Mouse (Mus musculus): ENCODE measurements around the gene Kdm2b. TPM values are rescaled to one million over a fixed set of nuclear protein-coding genes. Genes with fewer than 3 reads are reported as not detected.
A peak's percentile ranks its signal among the peaks of the same experiment; 100 is the strongest.

The Kdm2b gene
- total and polyA plus RNA-seq, 2 experiments from 2014 or later, result 60.9 to 75.7 TPM

DNA sequence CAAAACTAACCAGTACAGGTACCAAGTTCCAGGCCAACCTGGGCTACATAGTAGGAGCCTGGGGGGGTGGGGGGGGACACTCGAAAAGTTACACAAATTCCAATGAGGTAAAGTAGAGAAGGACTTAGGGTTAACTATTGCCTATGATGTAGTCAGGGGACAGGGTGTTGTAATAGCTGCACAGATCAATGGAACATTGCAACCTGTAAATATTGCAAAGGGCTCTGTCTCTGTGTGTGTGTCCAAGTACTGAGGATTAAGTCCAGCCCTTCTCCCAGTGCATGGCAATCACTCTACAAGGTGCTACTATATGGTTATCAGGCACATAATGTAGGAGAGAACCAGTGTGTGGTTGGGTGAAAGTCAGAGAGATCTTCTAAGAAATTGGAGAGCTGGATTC lies 11.3 kb upstream of the Kdm2b start:
- Histone ChIP-seq H3K9ac (replicated peaks; ENCODE audit: low read length) (no peak overlapping the region), H3K27me3 (ENCODE audit: insufficient read depth, low read length) (no peaks in the 10 kb centered on the region), H3K4me2 (ENCODE audit: low read depth, low read length) (no peak overlapping the region), H3K9me3 (ENCODE audit: low read length) (no peaks in the 10 kb centered on the region), H3K27ac (no peak overlapping the region), H3K36me3 (ENCODE audit: insufficient read depth, low read length) (no peaks in the 10 kb centered on the region), H3K4me1 (ENCODE audit: insufficient read depth, low read length) (no peaks in the 10 kb centered on the region), H3K4me3 (ENCODE audit: low read length) (no peak overlapping the region)
- ATAC-seq (no peak), DNase-seq (ENCODE audit: low spot score) (no peak)
- no peak for TF ChIP-seq CTCF (IDR thresholded peaks at IDR 0.05; ENCODE audit: low read depth)
- 91% methylated on average over 1 of the region's 1 CpGs for WGBS

GRCm38 (mm10) chr5:122997205-122998204 lies 7.9 kb upstream of the Kdm2b start:
- Histone ChIP-seq H3K4me1 (ENCODE audit: insufficient read depth, low read length) (no peaks in the 10 kb centered on the region), H3K9me3 (ENCODE audit: low read length) (no peaks in the 10 kb centered on the region), H3K36me3 (ENCODE audit: insufficient read depth, low read length) (no peaks in the 10 kb centered on the region), H3K9ac (replicated peaks; ENCODE audit: low read length) (no peak overlapping the region), H3K4me3 (ENCODE audit: low read length) (no peak overlapping the region), H3K27me3 (ENCODE audit: insufficient read depth, low read length) (no peaks in the 10 kb centered on the region), H3K4me2 (ENCODE audit: low read depth, low read length) (no peak overlapping the region), H3K27ac (no peak overlapping the region)
- DNase-seq (ENCODE audit: low spot score) (no peak), ATAC-seq (no peak)
- 80% methylated on average over 18 of the region's 18 CpGs for WGBS
- TF ChIP-seq CTCF (IDR thresholded peaks at IDR 0.05; ENCODE audit: low read depth), result no peak

DNA sequence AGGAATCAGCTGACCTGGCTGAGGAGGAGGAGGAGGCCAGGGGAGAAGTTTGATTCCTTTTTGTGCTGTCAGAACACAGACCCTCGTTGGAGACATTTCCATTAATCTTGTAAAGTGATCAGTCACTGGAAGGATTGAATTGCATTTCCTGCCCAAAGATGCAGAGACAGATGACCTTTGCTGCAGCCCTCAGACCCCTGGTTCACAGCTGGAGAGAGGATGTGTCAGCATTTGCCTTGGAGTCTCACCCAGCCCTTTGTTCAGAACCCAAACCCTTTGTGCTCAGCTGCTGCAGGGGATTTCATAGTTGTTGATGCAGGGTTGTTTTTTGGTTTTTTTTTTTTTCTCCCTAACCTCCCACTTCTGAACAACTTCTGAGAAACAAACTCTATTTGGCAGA lies 5.3 kb upstream of the Kdm2b start:
- no peak overlapping the region for H3K4me2 ChIP-seq (ENCODE audit: low read depth, low read length)
- ATAC-seq (no peak), DNase-seq (ENCODE audit: low spot score) (no peak)
- H3K36me3 ChIP-seq (ENCODE audit: insufficient read depth, low read length), result no peaks in the 10 kb centered on the region
- no peaks in the 10 kb centered on the region for H3K27me3 ChIP-seq (ENCODE audit: insufficient read depth, low read length)
- H3K9me3 ChIP-seq (ENCODE audit: low read length), result no peaks in the 10 kb centered on the region
- H3K4me1 ChIP-seq (ENCODE audit: insufficient read depth, low read length), result no peaks in the 10 kb centered on the region
- no peak for TF ChIP-seq CTCF (IDR thresholded peaks at IDR 0.05; ENCODE audit: low read depth)
- H3K27ac ChIP-seq, result no peak overlapping the region
- H3K9ac ChIP-seq (replicated peaks; ENCODE audit: low read length), result no peak overlapping the region
- 0% methylated on average over 1 of the region's 1 CpGs for WGBS
- no peak overlapping the region for H3K4me3 ChIP-seq (ENCODE audit: low read length)

GRCm38 (mm10) chr5:122994303-122994846 lies 4.8 kb upstream of the Kdm2b start:
- peak; percentile 89 for ATAC-seq
- TF ChIP-seq CTCF (IDR thresholded peaks at IDR 0.05; ENCODE audit: low read depth), result no peak
- WGBS, result 8% methylated on average over 5 of the region's 5 CpGs
- peak; percentile 94 for DNase-seq (ENCODE audit: low spot score)
- Histone ChIP-seq H3K36me3 (ENCODE audit: insufficient read depth, low read length) (no peaks in the 10 kb centered on the region), H3K9me3 (ENCODE audit: low read length) (no peaks in the 10 kb centered on the region), H3K9ac (replicated peaks; ENCODE audit: low read length) (no peak overlapping the region), H3K27me3 (ENCODE audit: insufficient read depth, low read length) (no peaks in the 10 kb centered on the region), H3K27ac (no peak overlapping the region), H3K4me1 (ENCODE audit: insufficient read depth, low read length) (no peaks in the 10 kb centered on the region), H3K4me2 (ENCODE audit: low read depth, low read length) (0 out of 2 replicates have a peak overlapping the region, but pooled peaks have one; percentile 5), H3K4me3 (ENCODE audit: low read length) (0 out of 2 replicates have a peak overlapping the region, but pooled peaks have one; percentile 0)

DNA sequence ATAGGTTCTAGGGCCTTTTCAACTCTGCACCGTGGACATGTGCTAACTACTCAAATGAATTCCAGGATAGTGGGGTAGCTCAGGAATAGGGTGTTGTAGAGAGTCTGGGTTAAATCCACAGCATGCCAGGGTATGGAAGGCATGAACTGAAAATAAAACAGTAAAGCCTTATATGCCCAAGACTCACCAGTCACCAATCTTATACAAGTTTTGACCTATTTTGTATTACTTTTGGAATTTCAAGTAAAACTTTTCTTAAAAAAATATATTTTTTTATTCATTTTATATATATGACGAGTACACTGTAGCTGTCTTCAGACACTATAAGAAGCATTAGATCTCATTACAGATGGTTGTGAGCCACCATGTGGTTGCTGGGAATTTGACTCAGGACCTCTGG lies 4.2 kb upstream of the Kdm2b start:
- TF ChIP-seq CTCF (IDR thresholded peaks at IDR 0.05; ENCODE audit: low read depth), result no peak
- Histone ChIP-seq H3K4me2 (ENCODE audit: low read depth, low read length) (0 out of 2 replicates have a peak overlapping the region, but pooled peaks have one; percentile 5), H3K9ac (replicated peaks; ENCODE audit: low read length) (no peak overlapping the region), H3K4me3 (ENCODE audit: low read length) (no peak overlapping the region), H3K4me1 (ENCODE audit: insufficient read depth, low read length) (no peaks in the 10 kb centered on the region), H3K27me3 (ENCODE audit: insufficient read depth, low read length) (no peaks in the 10 kb centered on the region), H3K36me3 (ENCODE audit: insufficient read depth, low read length) (no peaks in the 10 kb centered on the region), H3K27ac (no peak overlapping the region), H3K9me3 (ENCODE audit: low read length) (no peaks in the 10 kb centered on the region)
- ATAC-seq (no peak), DNase-seq (ENCODE audit: low spot score) (no peak)
- WGBS, result 36% methylated on average over 2 of the region's 2 CpGs

DNA sequence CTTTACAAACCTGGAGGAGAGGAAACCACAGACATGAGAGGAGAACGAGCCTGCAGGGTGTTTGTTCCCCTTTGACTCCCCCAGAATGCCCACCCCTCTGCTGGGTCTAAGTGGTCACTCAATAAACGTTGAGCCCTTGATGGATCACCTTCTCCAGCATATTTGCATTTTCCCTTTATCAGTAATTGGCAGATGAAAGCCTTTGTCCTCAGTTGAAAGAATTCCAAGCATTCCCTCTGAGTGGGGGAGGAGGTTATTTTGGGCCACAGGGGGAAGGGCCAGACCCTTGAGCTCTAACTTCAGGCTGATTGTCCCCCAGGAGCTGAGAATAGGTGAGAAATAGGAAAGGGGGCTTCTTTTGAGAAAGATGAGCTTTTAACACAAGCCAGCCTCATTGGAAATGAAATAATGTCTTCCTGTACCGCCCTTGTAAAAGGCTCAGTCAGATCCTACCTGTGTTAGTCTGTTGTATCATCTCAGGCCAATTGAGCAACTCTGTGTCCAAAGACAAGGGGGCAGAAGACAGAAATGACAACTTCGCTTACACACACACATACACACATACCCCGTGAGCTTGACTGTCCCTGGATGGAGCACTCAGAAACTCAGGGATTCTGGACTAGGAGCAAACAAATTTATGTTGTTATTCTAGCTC lies 1.9 kb upstream of the Kdm2b start:
- Histone ChIP-seq H3K9ac (replicated peaks; ENCODE audit: low read length) (no peak overlapping the region), H3K4me2 (ENCODE audit: low read depth, low read length) (peak overlapping the region; percentile 100), H3K4me3 (ENCODE audit: low read length) (no peak overlapping the region), H3K36me3 (ENCODE audit: insufficient read depth, low read length) (no peaks in the 10 kb centered on the region), H3K27ac (no peak overlapping the region), H3K27me3 (ENCODE audit: insufficient read depth, low read length) (no peaks in the 10 kb centered on the region), H3K9me3 (ENCODE audit: low read length) (no peaks in the 10 kb centered on the region), H3K4me1 (ENCODE audit: insufficient read depth, low read length) (peaks cover 15% of the 10 kb centered on the region; the same call in 1 of the 2 replicates)
- TF ChIP-seq CTCF (IDR thresholded peaks at IDR 0.05; ENCODE audit: low read depth), result no peak
- WGBS, result 34% methylated on average over 5 of the region's 5 CpGs
- no peak for DNase-seq (ENCODE audit: low spot score)
- no peak for ATAC-seq
